Mouse (Mus musculus) thymus, adult 2 months (tissue): Measurements from ENCODE around the gene Wdfy3. TPM values are rescaled to one million over a fixed set of nuclear protein-coding genes. Genes with fewer than 3 reads are reported as not detected.

Source experiments
- DNase-seq: peaks from one replicate; pipeline ENCODE4 v3.0.0; 2021
- H3K27ac ChIP-seq: fragments of 200-500 bp; 2 replicates; pipeline ENCODE4 v1.5.1; 2012; ENCODE audit warnings: low read length, control low read depth; ENCODE audit not compliant: control insufficient read depth, insufficient read depth
- H3K27me3 ChIP-seq: fragments of 200-500 bp; 2 replicates; pipeline ENCODE4 v1.6.1; 2012; ENCODE audit warnings: mild to moderate bottlenecking, low read length, moderate library complexity, mixed read lengths; ENCODE audit not compliant: control insufficient read depth, insufficient read depth
- H3K36me3 ChIP-seq: fragments of 200-500 bp; 2 replicates; pipeline ENCODE4 v1.6.1; 2012; ENCODE audit warnings: mild to moderate bottlenecking, low read length, moderate library complexity; ENCODE audit not compliant: control insufficient read depth, insufficient read depth
- H3K4me1 ChIP-seq: fragments of 200-500 bp; replicated peaks from 2 replicates; pipeline ENCODE4 v1.6.1; 2012; ENCODE audit warnings: low read length; ENCODE audit not compliant: control insufficient read depth, insufficient read depth
- H3K4me3 ChIP-seq: fragments of 200-500 bp; 2 replicates; pipeline ENCODE4 v1.5.1; 2012; ENCODE audit warnings: mild to moderate bottlenecking, low read length, control low read depth, moderate library complexity; ENCODE audit not compliant: control insufficient read depth, insufficient read depth
- CTCF ChIP-seq: fragments of 200-500 bp; IDR thresholded peaks from 2 replicates; pipeline ENCODE4 v1.5.1; 2012; ENCODE audit warnings: mild to moderate bottlenecking, control low read depth, low read length, moderate library complexity, borderline replicate concordance; ENCODE audit not compliant: control insufficient read depth, poor library complexity, insufficient read depth; ENCODE audit errors: extremely low read depth
- POLR2A ChIP-seq: fragments of 200-500 bp; IDR thresholded peaks from 2 replicates; pipeline ENCODE4 v1.6.1; 2012; ENCODE audit warnings: mild to moderate bottlenecking, low read length, control low read depth, moderate library complexity; ENCODE audit not compliant: control insufficient read depth, poor library complexity, insufficient read depth; ENCODE audit errors: extremely low read depth
- WGBS: fragments of 180-500 bp; shearing (Covaris S2); methylation state at CpG from one replicate; pipeline ENCODE4 v1.1.7; 2018; 5-methylcytosine and 5-hydroxymethylcytosine counted together
- polyA plus RNA-seq: library from polyadenylated mRNA; depleted of rRNA; stranded (reverse); fragments of >200 nt; gene quantifications from 2 replicates; pipeline ENCODE4 v1.2.3, GENCODE M21; 2012

Gene Wdfy3
- polyA plus RNA-seq, 1 experiment, result 6.8 TPM

DNA sequence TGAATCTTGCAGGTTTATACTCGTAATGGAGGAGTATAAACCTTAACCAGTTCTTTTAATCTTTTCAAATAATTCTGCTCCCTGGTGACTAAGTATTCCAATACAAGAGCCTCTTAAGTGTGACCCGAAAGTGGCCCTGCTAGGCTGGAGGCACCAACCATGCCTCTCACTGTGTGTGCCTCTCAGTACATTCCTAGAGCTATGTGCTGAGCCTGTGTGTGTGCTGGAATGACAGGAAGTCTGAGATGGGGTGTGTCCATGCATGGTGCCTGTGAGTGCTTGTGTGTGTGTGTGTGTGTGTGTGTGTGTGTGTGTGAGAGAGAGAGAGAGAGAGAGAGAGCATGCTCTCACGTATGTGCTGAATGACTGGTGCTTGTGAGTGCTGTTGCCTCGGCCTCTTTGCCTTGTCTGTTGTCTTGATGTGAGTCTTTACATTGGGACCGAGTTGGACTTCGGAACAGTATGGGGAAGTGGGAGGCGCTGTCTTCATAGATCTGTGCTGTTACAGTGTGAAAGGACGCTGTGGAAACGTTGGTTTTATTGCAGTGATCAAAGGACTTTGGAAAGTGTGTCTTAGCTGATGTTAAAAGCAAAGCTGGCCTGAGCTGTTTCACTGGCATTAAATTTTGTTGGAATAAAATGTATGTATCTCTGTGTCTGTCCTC lies 267.2 kb downstream of the Wdfy3 start:
- Histone ChIP-seq H3K27ac (no peak overlapping the region), H3K4me3 (no peak overlapping the region), H3K36me3 (no peaks in the 10 kb centered on the region), H3K27me3 (no peaks in the 10 kb centered on the region), H3K4me1 (no peaks in the 10 kb centered on the region)
- TF ChIP-seq CTCF (no peak), POLR2A (no peak)
- DNase-seq, result no peak
- WGBS, result 91% methylated on average over 9 of the region's 9 CpGs

DNA sequence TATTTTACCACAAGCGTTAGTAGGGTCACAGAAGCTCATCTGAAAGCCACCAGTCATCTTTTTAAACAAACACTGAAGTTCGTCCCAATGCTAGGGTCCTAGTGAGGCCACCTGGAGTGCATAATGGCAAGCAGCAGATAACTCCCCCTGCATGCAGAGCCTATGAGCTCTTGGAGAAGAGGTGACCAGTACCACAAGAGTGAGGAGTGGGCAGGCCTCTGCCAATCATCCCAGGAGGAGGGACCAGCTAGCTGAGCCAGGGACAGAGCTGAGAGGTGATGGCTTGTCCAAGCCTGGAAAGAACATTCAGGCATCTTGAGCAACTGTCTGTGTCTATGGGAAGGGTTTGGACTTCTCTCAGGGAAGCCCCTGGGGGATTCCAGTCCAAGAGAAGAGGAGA lies 267.8 kb downstream of the Wdfy3 start:
- Histone ChIP-seq H3K4me3 (no peak overlapping the region), H3K4me1 (no peaks in the 10 kb centered on the region), H3K27me3 (no peaks in the 10 kb centered on the region), H3K36me3 (no peaks in the 10 kb centered on the region), H3K27ac (no peak overlapping the region)
- TF ChIP-seq CTCF, result no peak
- no peak for TF ChIP-seq POLR2A
- no peak for DNase-seq
- 92% methylated on average over 2 of the region's 2 CpGs for whole genome bisulfite sequencing

DNA sequence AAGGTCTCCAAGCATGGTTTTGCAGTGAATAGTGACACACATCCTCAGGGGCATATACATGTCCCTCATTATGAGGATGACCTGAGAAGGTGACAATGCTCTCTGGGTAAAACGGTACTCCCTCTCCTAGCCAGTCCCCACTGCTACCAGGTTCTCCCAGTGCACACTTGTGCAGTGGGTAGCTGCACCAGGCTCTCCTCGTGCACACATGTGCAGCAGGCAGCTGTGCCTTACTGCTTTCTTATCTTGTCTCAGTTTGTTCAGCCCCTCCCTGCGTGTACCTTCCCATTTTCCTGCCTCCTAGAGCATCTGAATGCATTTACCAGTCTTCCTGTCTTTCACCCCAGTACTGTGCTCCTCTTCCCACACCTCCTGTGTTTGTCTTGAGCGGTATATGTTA lies 277.1 kb downstream of the Wdfy3 start:
- Histone ChIP-seq H3K4me1 (no peaks in the 10 kb centered on the region), H3K4me3 (no peak overlapping the region), H3K27ac (no peak overlapping the region), H3K27me3 (no peaks in the 10 kb centered on the region), H3K36me3 (no peaks in the 10 kb centered on the region)
- DNase-seq, result no peak
- WGBS, result 81% methylated on average over 4 of the region's 4 CpGs
- no peak for TF ChIP-seq POLR2A
- TF ChIP-seq CTCF, result no peak

DNA sequence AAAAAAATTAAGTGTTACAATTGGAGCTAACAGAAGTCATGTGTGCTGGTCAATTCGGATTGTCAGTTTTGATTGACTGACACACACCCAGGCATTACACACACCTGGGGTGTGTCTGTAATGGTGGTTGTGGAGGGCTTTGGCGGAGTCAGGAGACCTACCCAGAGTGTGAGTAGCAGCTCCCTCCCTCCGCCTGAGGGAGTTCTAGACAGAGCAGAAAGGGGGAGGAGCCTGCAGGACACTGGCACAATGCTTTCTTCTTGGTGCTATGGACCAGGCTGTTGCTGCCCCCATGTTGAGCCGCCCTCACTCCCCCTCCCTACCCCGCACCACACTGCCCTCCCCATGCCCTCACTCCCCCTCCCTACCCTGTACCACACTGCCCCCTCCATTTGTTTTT lies 279.2 kb downstream of the Wdfy3 start:
- H3K36me3 ChIP-seq, result no peaks in the 10 kb centered on the region
- H3K4me1 ChIP-seq, result no peaks in the 10 kb centered on the region
- H3K4me3 ChIP-seq, result no peak overlapping the region
- TF ChIP-seq CTCF, result no peak
- no peak for TF ChIP-seq POLR2A
- no peak for DNase-seq
- WGBS, result 95% methylated on average over 5 of the region's 5 CpGs
- H3K27me3 ChIP-seq, result no peaks in the 10 kb centered on the region
- no peak overlapping the region for H3K27ac ChIP-seq

DNA sequence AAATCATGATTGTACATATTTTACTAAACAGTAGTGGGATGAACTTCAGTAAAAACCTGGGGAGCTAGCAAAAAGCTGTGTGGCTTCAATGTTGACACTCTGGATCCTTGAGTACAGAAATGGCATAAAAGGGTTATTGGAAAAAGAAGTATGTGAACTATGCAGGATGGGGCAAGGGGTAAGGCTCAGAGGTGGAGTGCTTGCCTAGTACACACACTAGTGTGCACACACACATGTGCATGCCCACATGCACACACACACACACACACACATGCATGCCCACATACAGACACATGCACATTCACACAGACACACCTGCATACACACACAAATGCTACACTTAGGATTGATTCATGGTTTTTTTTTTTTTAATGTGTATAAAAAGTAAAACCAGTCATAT lies 280.0 kb downstream of the Wdfy3 start:
- H3K27ac ChIP-seq, result no peak overlapping the region
- no peak overlapping the region for H3K4me3 ChIP-seq
- no peaks in the 10 kb centered on the region for H3K36me3 ChIP-seq
- no peaks in the 10 kb centered on the region for H3K27me3 ChIP-seq
- TF ChIP-seq POLR2A (no peak), CTCF (no peak)
- no peaks in the 10 kb centered on the region for H3K4me1 ChIP-seq
- no peak for DNase-seq

DNA sequence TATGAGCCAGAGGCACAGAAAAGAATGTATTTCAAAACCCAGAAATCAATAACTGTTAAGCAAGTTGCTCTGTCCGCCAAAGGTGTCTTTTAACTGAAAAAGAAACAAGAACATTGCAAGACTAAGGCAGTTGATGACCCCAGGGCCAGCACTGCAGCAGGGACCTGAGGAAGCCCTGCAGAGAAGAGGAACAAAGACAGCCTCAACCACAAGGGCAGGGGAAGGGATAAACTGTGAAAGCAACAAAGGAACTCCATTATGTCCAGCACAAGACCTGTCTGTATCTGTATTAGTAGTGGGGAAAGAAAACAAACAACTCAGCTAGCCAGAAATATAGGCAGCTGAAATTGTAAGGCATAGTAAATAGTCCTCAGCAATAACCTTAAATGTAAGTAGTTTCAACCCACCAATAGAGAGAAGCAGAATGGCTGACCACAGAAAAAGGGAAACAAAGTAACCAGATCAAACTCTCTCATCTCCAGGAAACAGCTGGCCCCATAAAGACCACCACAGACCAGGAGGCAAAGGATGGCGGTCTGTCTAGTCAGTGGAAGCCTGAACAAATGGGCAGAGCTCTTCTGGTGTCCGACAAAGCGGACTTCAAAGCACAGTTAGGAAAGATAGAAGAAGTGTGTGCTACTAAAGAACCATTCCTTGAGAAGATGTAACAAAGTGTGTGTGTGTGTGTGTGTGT lies 283.7 kb downstream of the Wdfy3 start:
- TF ChIP-seq CTCF (no peak), POLR2A (no peak)
- Histone ChIP-seq H3K4me1 (no peaks in the 10 kb centered on the region), H3K36me3 (no peaks in the 10 kb centered on the region), H3K27ac (no peak overlapping the region), H3K4me3 (no peak overlapping the region), H3K27me3 (no peaks in the 10 kb centered on the region)
- no peak for DNase-seq
- WGBS, result 22% methylated on average over 4 of the region's 4 CpGs

DNA sequence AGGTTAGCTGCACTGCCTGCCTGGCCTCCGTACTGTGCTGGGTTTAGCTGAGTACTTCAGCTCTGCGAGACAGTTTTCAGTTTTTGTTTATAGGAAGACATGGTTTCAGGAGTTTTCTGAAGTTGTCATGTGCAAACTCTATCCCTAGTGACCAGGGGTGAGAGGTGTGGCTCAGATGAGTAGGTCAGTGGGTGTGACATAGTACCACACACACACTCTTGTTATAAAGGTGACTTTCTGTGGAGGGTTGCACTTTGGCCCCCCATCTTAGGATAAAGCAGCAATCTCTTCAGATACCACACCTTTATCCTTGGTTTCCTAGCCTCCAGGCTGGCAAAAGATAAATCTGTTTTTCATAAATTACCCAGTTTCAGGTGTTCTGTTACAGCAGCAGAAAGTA lies 284.9 kb downstream of the Wdfy3 start:
- Histone ChIP-seq H3K4me1 (no peaks in the 10 kb centered on the region), H3K27me3 (no peaks in the 10 kb centered on the region), H3K4me3 (no peak overlapping the region), H3K36me3 (no peaks in the 10 kb centered on the region), H3K27ac (no peak overlapping the region)
- no peak for DNase-seq
- no peak for TF ChIP-seq CTCF
- no peak for TF ChIP-seq POLR2A
- WGBS, result 93% methylated on average over 2 of the region's 2 CpGs
